Mouse (Mus musculus): ENCODE results near the gene Glyatl3. TPM values are rescaled to one million over a fixed set of nuclear protein-coding genes. Genes with fewer than 3 reads are reported as not detected.

Glyatl3 gene
- polyA plus RNA-seq, 1 experiment from 2014 or later = not detected

- no peak for ATAC-seq
- 38% methylated on average over 4 of the region's 4 CpGs for WGBS
Measured at GRCm38 (mm10) chr17:40899783-40900363, 14.3 kb downstream of the Glyatl3 start.

DNA sequence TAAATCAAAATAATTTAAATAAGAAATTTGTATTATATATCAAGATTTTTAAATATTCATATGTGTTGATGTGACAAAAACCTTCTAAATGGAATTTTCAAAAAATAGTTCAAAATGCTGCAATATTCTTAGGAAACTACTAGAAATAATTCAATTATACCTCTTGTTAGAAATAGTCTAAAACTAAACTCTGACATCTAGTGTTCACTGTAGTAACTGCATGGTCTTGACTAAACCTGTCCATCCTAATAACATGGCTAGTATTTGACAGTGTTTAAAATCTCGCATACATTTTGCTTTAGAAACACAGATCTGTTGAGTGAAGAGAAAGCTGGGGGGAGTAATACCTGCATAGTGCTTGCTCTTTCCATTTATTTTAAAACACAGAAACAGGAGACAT lies 17.3 kb downstream of the Glyatl3 start:
- no peaks in the 10 kb centered on the region for H3K27me3 ChIP-seq (ENCODE audit: control insufficient read depth, insufficient read depth, low read depth, low read length)
- WGBS = 71% methylated on average over 1 of the region's 1 CpGs
- peak; percentile 70; the same call in 1 of the 2 replicates for ATAC-seq

More at GRCm38 (mm10) chr17:40899783-40900363, 14.3 kb downstream of the Glyatl3 start:
- Histone ChIP-seq H3K4me1 (ENCODE audit: control insufficient read depth, insufficient read depth, low read length) (no peaks in the 10 kb centered on the region), H3K27ac (ENCODE audit: low read length) (no peak overlapping the region), H3K9me3 (replicated peaks; ENCODE audit: control insufficient read depth, low read length, poor library complexity, severe bottlenecking) (no peaks in the 10 kb centered on the region), H3K36me3 (ENCODE audit: control insufficient read depth, insufficient read depth, low read length) (no peaks in the 10 kb centered on the region), H3K4me2 (ENCODE audit: low read length) (no peak overlapping the region), H3K4me3 (ENCODE audit: low read depth, low read length) (no peak overlapping the region), H3K27me3 (ENCODE audit: control insufficient read depth, insufficient read depth, low read depth, low read length) (no peaks in the 10 kb centered on the region), H3K9ac (ENCODE audit: low read depth, low read length) (no peak overlapping the region)

GRCm38 (mm10) chr17:40887849-40888536 lies 26.2 kb downstream of the Glyatl3 start:
- Histone ChIP-seq H3K27me3 (ENCODE audit: control insufficient read depth, insufficient read depth, low read depth, low read length) (no peaks in the 10 kb centered on the region), H3K36me3 (ENCODE audit: control insufficient read depth, insufficient read depth, low read length) (no peaks in the 10 kb centered on the region), H3K9ac (ENCODE audit: low read depth, low read length) (no peak overlapping the region), H3K4me2 (ENCODE audit: low read length) (no peak overlapping the region), H3K4me3 (ENCODE audit: low read depth, low read length) (no peak overlapping the region), H3K4me1 (ENCODE audit: control insufficient read depth, insufficient read depth, low read length) (no peaks in the 10 kb centered on the region), H3K9me3 (replicated peaks; ENCODE audit: control insufficient read depth, low read length, poor library complexity, severe bottlenecking) (no peaks in the 10 kb centered on the region), H3K27ac (ENCODE audit: low read length) (no peak overlapping the region)
- WGBS = 89% methylated on average over 4 of the region's 4 CpGs
- no peak for ATAC-seq

More for the DNA sequence above, 17.3 kb downstream of the Glyatl3 start:
- H3K36me3 ChIP-seq (ENCODE audit: control insufficient read depth, insufficient read depth, low read length) = no peaks in the 10 kb centered on the region
- no peak overlapping the region for H3K9ac ChIP-seq (ENCODE audit: low read depth, low read length)
- H3K4me3 ChIP-seq (ENCODE audit: low read depth, low read length) = no peak overlapping the region
- H3K4me2 ChIP-seq (ENCODE audit: low read length) = no peak overlapping the region
- H3K27ac ChIP-seq (ENCODE audit: low read length) = no peak overlapping the region
- no peaks in the 10 kb centered on the region for H3K4me1 ChIP-seq (ENCODE audit: control insufficient read depth, insufficient read depth, low read length)
- H3K9me3 ChIP-seq (replicated peaks; ENCODE audit: control insufficient read depth, low read length, poor library complexity, severe bottlenecking) = no peaks in the 10 kb centered on the region

GRCm38 (mm10) chr17:40885155-40885554 lies 29.0 kb downstream of the Glyatl3 start:
- H3K4me1 ChIP-seq (ENCODE audit: control insufficient read depth, insufficient read depth, low read length) = no peaks in the 10 kb centered on the region
- H3K9ac ChIP-seq (ENCODE audit: low read depth, low read length) = no peak overlapping the region
- no peaks in the 10 kb centered on the region for H3K36me3 ChIP-seq (ENCODE audit: control insufficient read depth, insufficient read depth, low read length)
- H3K4me2 ChIP-seq (ENCODE audit: low read length) = no peak overlapping the region
- no peaks in the 10 kb centered on the region; the same call in 1 of the 2 replicates for H3K27me3 ChIP-seq (ENCODE audit: control insufficient read depth, insufficient read depth, low read depth, low read length)
- ATAC-seq = no peak
- H3K9me3 ChIP-seq (replicated peaks; ENCODE audit: control insufficient read depth, low read length, poor library complexity, severe bottlenecking) = no peaks in the 10 kb centered on the region
- WGBS = 86% methylated on average over 4 of the region's 4 CpGs
- no peak overlapping the region for H3K4me3 ChIP-seq (ENCODE audit: low read depth, low read length)
- no peak overlapping the region for H3K27ac ChIP-seq (ENCODE audit: low read length)

DNA sequence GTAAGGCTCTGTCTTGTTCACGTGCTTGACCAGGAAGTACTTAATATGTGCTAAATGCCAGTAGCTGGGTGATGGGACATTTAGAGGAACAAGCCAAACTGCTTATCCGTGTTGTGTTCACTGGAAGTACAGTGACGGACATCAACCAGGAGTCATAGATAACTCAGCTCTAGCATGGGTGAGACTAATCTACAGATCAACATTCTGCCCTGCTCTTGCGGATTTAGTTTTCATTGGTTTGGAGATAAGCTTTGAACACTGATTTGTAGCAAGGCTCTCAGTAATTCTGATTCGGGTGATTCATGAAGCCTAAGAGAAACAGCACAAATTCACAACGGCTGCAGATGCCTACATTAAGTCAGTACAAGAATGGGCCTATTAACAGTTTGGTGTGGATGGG lies 32.0 kb downstream of the Glyatl3 start:
- Histone ChIP-seq H3K9ac (ENCODE audit: low read depth, low read length) (no peak overlapping the region), H3K4me1 (ENCODE audit: control insufficient read depth, insufficient read depth, low read length) (peaks cover 5% of the 10 kb centered on the region), H3K4me3 (ENCODE audit: low read depth, low read length) (no peak overlapping the region), H3K9me3 (replicated peaks; ENCODE audit: control insufficient read depth, low read length, poor library complexity, severe bottlenecking) (no peaks in the 10 kb centered on the region), H3K27ac (ENCODE audit: low read length) (no peak overlapping the region), H3K27me3 (ENCODE audit: control insufficient read depth, insufficient read depth, low read depth, low read length) (no peaks in the 10 kb centered on the region; the same call in 1 of the 2 replicates), H3K36me3 (ENCODE audit: control insufficient read depth, insufficient read depth, low read length) (no peaks in the 10 kb centered on the region), H3K4me2 (ENCODE audit: low read length) (no peak overlapping the region)
- WGBS = 90% methylated on average over 6 of the region's 6 CpGs
- no peak for ATAC-seq

DNA sequence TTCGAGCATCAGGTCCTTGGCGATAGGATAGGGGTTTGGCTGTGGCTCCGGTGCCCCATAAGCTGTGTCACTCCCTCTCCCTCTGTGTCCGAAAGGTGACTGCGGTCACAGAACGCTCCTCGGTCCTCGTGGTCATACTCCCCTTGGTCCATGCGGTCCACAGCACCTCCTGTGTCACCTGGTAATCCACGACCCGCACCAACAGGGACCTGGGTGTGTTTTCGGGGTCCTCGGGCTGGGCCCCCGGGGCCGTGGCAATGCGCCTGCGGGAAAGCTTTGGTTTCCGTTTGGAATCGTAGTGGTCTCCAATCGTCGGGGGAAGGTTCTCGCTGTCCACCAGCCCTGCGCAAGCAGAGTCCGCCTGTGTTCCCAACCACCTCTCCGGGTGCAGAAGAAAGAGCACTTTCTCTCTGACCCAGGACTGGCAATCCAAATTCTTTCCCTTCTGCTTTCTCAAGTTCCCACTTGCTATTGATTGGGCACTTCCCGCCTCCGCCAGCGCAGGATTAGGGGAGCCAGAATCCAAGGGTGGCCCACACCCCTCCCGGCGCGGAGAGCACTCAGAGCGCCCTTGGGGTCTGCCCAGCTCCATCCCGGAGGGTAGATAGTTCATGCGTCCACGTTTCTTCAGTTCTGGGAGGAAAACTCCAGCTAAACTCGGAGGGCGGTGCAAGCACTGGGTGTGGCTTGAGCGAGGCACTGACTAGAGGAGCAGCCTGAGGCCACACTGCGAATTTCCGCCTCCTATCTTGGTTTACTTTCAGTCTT lies 34.0 kb downstream of the Glyatl3 start, which contains the start of gene 9130008F23Rik:
9130008F23Rik (minus strand) TSS at position 636 of the 768 bp plus-strand sequence.
- H3K36me3 ChIP-seq (ENCODE audit: control insufficient read depth, insufficient read depth, low read length) = no peaks in the 10 kb centered on the region
- peak within 1 kb of the TSS; percentile 56 for H3K4me3 ChIP-seq (ENCODE audit: low read depth, low read length)
- H3K9ac ChIP-seq (ENCODE audit: low read depth, low read length) = peak within 1 kb of the TSS; percentile 63
- ATAC-seq = peak; percentile 81
- H3K27ac ChIP-seq (ENCODE audit: low read length) = no peak within 1 kb of the TSS
- peaks cover 5% of the 10 kb centered on the region for H3K4me1 ChIP-seq (ENCODE audit: control insufficient read depth, insufficient read depth, low read length)
- no peaks in the 10 kb centered on the region for H3K9me3 ChIP-seq (replicated peaks; ENCODE audit: control insufficient read depth, low read length, poor library complexity, severe bottlenecking)
- under 1% methylated on average over 40 of the region's 40 CpGs for WGBS
- H3K27me3 ChIP-seq (ENCODE audit: control insufficient read depth, insufficient read depth, low read depth, low read length) = no peaks in the 10 kb centered on the region; the same call in 1 of the 2 replicates
- H3K4me2 ChIP-seq (ENCODE audit: low read length) = peak within 1 kb of the TSS; percentile 85

DNA sequence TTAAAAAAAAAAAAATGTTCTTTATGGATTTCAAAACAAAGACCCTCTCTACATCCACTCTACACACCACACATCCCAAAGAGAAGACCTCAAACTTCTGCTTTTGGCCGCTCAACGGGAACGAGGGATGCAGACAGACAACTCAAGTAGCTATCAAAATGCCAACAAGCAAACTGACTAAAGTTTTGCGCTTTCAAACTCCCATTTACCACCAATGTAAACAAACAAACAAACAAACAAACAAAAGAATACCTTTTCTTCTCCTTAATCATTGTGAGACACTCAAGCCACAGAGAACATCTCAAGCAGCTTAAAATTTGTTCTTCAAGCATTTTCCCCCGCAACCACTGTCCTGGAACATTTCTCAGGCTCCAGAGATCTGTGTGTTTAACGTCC lies 34.6 kb downstream of the Glyatl3 start:
- Histone ChIP-seq H3K4me2 (ENCODE audit: low read length) (peak overlapping the region; percentile 85), H3K36me3 (ENCODE audit: control insufficient read depth, insufficient read depth, low read length) (no peaks in the 10 kb centered on the region), H3K4me1 (ENCODE audit: control insufficient read depth, insufficient read depth, low read length) (peaks cover 5% of the 10 kb centered on the region), H3K27ac (ENCODE audit: low read length) (no peak overlapping the region), H3K4me3 (ENCODE audit: low read depth, low read length) (peak overlapping the region; percentile 56), H3K9ac (ENCODE audit: low read depth, low read length) (peak overlapping the region; percentile 63), H3K9me3 (replicated peaks; ENCODE audit: control insufficient read depth, low read length, poor library complexity, severe bottlenecking) (no peaks in the 10 kb centered on the region), H3K27me3 (ENCODE audit: control insufficient read depth, insufficient read depth, low read depth, low read length) (no peaks in the 10 kb centered on the region; the same call in 1 of the 2 replicates)
- ATAC-seq = no peak
- WGBS = 14% methylated on average over 6 of the region's 6 CpGs

- ATAC-seq = no peak
- no peaks in the 10 kb centered on the region; the same call in 1 of the 2 replicates for H3K27me3 ChIP-seq (ENCODE audit: control insufficient read depth, insufficient read depth, low read depth, low read length)
- 51% methylated on average over 3 of the region's 3 CpGs for WGBS
- no peak overlapping the region for H3K4me3 ChIP-seq (ENCODE audit: low read depth, low read length)
- H3K9ac ChIP-seq (ENCODE audit: low read depth, low read length) = no peak overlapping the region
- H3K4me2 ChIP-seq (ENCODE audit: low read length) = no peak overlapping the region
- no peak overlapping the region for H3K27ac ChIP-seq (ENCODE audit: low read length)
- no peaks in the 10 kb centered on the region for H3K36me3 ChIP-seq (ENCODE audit: control insufficient read depth, insufficient read depth, low read length)
- H3K4me1 ChIP-seq (ENCODE audit: control insufficient read depth, insufficient read depth, low read length) = peaks cover 5% of the 10 kb centered on the region
- H3K9me3 ChIP-seq (replicated peaks; ENCODE audit: control insufficient read depth, low read length, poor library complexity, severe bottlenecking) = no peaks in the 10 kb centered on the region
Measured at GRCm38 (mm10) chr17:40877741-40878140, 36.4 kb downstream of the Glyatl3 start.
